Comparison of ENCODE assay signal across 15 mouse cellular contexts in the genomic region with DNA sequence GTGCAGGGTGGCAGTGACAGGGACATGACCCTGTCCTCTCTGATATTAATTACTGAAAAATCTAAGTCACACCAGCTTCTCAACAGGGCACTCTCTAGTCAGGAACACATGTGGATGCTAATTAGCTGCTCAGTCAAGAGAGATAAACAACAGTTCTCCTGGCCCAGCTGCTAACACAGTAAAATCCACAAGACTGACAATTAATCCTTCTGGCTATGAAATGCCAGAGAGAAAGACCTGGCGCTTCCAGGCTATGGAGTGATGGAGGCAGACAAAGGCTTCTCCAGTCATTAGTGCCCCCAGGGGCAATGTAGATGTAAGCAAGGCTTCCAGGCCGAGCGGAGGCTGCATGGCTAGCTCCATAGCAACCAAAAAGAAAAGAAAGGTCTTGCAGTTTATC.
DNase-seq lines count a peak whose midpoint lies in the region; ATAC-seq lines count a peak whose summit lies in the region.
"Had no signal": no experiment of that assay in that cellular context is flagged by ENCODE, and none has a peak within 500 bp of the region (broad histone marks: within the 10 kb centered on the region; RNA-seq: fewer than 3 reads in every experiment).

No protein-coding gene starts in this region.

- no peaks in the 10 kb centered on the region for H3K36me3 ChIP-seq in forebrain, embryonic 16.5 days (ENCODE audit: control insufficient read depth, insufficient read depth)
- H3K36me3 ChIP-seq in midbrain, embryonic 10.5 days, result no peaks in the 10 kb centered on the region
- H3K36me3 ChIP-seq: embryonic facial prominence, embryonic 12.5 days; kidney, embryonic 15.5 days; limb, embryonic 13.5 days had no signal

- H3K9ac ChIP-seq in forebrain, embryonic 16.5 days (replicated peaks; ENCODE audit: low read depth, low read length), result no peak overlapping the region
- H3K9ac ChIP-seq: embryonic facial prominence, embryonic 12.5 days; kidney, embryonic 15.5 days; limb, embryonic 13.5 days had no signal

- no peaks in the 10 kb centered on the region for H3K9me3 ChIP-seq in forebrain, embryonic 16.5 days (ENCODE audit: control insufficient read depth, low read length)
- H3K9me3 ChIP-seq in midbrain, embryonic 10.5 days (replicated peaks), result no peaks in the 10 kb centered on the region
- H3K9me3 ChIP-seq: embryonic facial prominence, embryonic 12.5 days; kidney, embryonic 15.5 days; limb, embryonic 13.5 days had no signal

- peak; percentile 50; the same call in 1 of the 2 replicates for ATAC-seq in forebrain, embryonic 16.5 days
- ATAC-seq in cerebellum, adult (ENCODE audit: insufficient number of reproducible peaks, low FRiP score, low TSS enrichment), result no peak

- no peak overlapping the region for H3K27ac ChIP-seq in forebrain, embryonic 16.5 days (ENCODE audit: low read length)
- peak overlapping the region; percentile 33; the same call in 1 of the 2 replicates for H3K27ac ChIP-seq in midbrain, embryonic 10.5 days (replicated peaks)
- H3K27ac ChIP-seq: embryonic facial prominence, embryonic 12.5 days; kidney, embryonic 15.5 days; limb, embryonic 13.5 days had no signal

- H3K4me2 ChIP-seq in forebrain, embryonic 16.5 days (ENCODE audit: low read length), result no peak overlapping the region
- H3K4me2 ChIP-seq: embryonic facial prominence, embryonic 12.5 days; kidney, embryonic 15.5 days; limb, embryonic 13.5 days had no signal

- peaks cover 3% of the 10 kb centered on the region; the same call in 1 of the 2 replicates for H3K4me1 ChIP-seq in forebrain, embryonic 16.5 days (replicated peaks; ENCODE audit: control insufficient read depth, insufficient read depth, low read length)
- peaks cover 9% of the 10 kb centered on the region for H3K4me1 ChIP-seq in midbrain, embryonic 10.5 days
- H3K4me1 ChIP-seq: embryonic facial prominence, embryonic 12.5 days; kidney, embryonic 15.5 days; limb, embryonic 13.5 days had no signal

- DNase-seq in embryo, embryonic 9.5 days (ENCODE audit: extremely low spot score), result peak; percentile 11
- peak; percentile 32 for DNase-seq in midbrain, embryonic 10.5 days (ENCODE audit: low spot score)
- DNase-seq in retina, embryonic 14.5 days (ENCODE audit: low spot score), result peak; percentile 58
- no peak for DNase-seq in kidney, postnatal 14 days
- DNase-seq in thymus, postnatal 4 days, result no peak
- DNase-seq: adrenal gland, adult 8-10 months; cerebellum, adult 11 months; heart, postnatal 4 days; layer of hippocampus, adult 9-11 months; lung, adult 2 months had no signal

- H3K27me3 ChIP-seq in forebrain, embryonic 16.5 days (replicated peaks; ENCODE audit: control insufficient read depth, insufficient read depth, low read length), result no peaks in the 10 kb centered on the region
- H3K27me3 ChIP-seq in midbrain, embryonic 10.5 days (ENCODE audit: low read depth, poor library complexity, severe bottlenecking), result no peaks in the 10 kb centered on the region
- H3K27me3 ChIP-seq: embryonic facial prominence, embryonic 12.5 days; kidney, embryonic 15.5 days; limb, embryonic 13.5 days had no signal

- no peak overlapping the region for H3K4me3 ChIP-seq in forebrain, embryonic 16.5 days (replicated peaks; ENCODE audit: low read length)
- no peak overlapping the region for H3K4me3 ChIP-seq in midbrain, embryonic 10.5 days
- H3K4me3 ChIP-seq: embryonic facial prominence, embryonic 12.5 days; kidney, embryonic 15.5 days; limb, embryonic 13.5 days had no signal

- 5% methylated on average over 3 of the region's 3 CpGs for WGBS in forebrain, embryonic 16.5 days
- WGBS in midbrain, embryonic 10.5 days, result 7% methylated on average over 3 of the region's 3 CpGs

Comparison
In these comparisons a context has a peak if more than half of its experiments do, and no peak if none do; other contexts are left out.
1. DNase-seq: peak in embryo, embryonic 9.5 days (single experiment), midbrain, embryonic 10.5 days (single experiment) and retina, embryonic 14.5 days (single experiment); none in kidney, postnatal 14 days (single experiment) and thymus, postnatal 4 days (single experiment).